Mouse (Mus musculus) heart, embryonic 10.5 days (tissue): ENCODE measurements around the gene Klrc2. TPM values are rescaled to one million over a fixed set of nuclear protein-coding genes. Genes with fewer than 3 reads are reported as not detected.
"Not testable (repeated sequence)": the region's sequence is repeated elsewhere in the genome, so short reads cannot be mapped to it uniquely, and the experiment has no call there.

ENCODE experiments used
- DNase-seq: peaks from one replicate; pipeline ENCODE4 v3.0.0-alpha.2; 2017; ENCODE audit warnings: low spot score
- H3K27ac ChIP-seq: fragments of 300-500 bp; sonication (generic); 2 replicates; pipeline ENCODE4 v1.5.1; 2016; ENCODE audit warnings: mild to moderate bottlenecking
- H3K27me3 ChIP-seq: fragments of 300-500 bp; sonication (generic); 2 replicates; pipeline ENCODE4 v1.6.1; 2016; ENCODE audit warnings: mild to moderate bottlenecking; ENCODE audit not compliant: poor library complexity, insufficient read depth, severe bottlenecking
- H3K36me3 ChIP-seq: fragments of 300-500 bp; sonication (generic); 2 replicates; pipeline ENCODE4 v1.6.1; 2016; ENCODE audit warnings: mild to moderate bottlenecking, moderate library complexity
- H3K4me1 ChIP-seq: fragments of 300-500 bp; sonication (generic); 2 replicates; pipeline ENCODE4 v1.6.1; 2016; ENCODE audit warnings: mild to moderate bottlenecking
- H3K4me3 ChIP-seq: fragments of 300-500 bp; sonication (generic); 2 replicates; pipeline ENCODE4 v1.5.1; 2016; ENCODE audit warnings: mild to moderate bottlenecking, moderate library complexity
- H3K9me3 ChIP-seq: fragments of 300-500 bp; sonication (generic); 2 replicates; pipeline ENCODE4 v1.6.1; 2016; ENCODE audit warnings: mild to moderate bottlenecking, moderate library complexity
- WGBS: fragments of 180-500 bp; shearing (Covaris S2); methylation state at CpG from one replicate; pipeline ENCODE4 v1.1.7; 2016; 5-methylcytosine and 5-hydroxymethylcytosine counted together
- microRNA-seq: library from miRNA; unstranded; fragments of <30 nt; microRNA quantifications from one replicate; pipeline ENCODE4, GENCODE M21; 2017
- polyA plus RNA-seq: library from polyadenylated mRNA; unstranded; fragments of >200 nt; fragmentation: Nextera tagmentation; extraction: Ambion mirVana; gene quantifications from 2 replicates; pipeline ENCODE4 v1.2.1, GENCODE M21; 2016

Klrc2 gene
- polyA plus RNA-seq = not detected in 2 replicates

GRCm38 (mm10) chr6:129660589-129660988 lies at the start of gene Klrc2:
Gene Klrc2 (minus strand): TSS chr6:129660689.
- not testable (repeated sequence) for H3K9me3 ChIP-seq, H3K4me1 ChIP-seq, H3K4me3 ChIP-seq, H3K27me3 ChIP-seq, H3K36me3 ChIP-seq, DNase-seq, H3K27ac ChIP-seq
- 71% methylated on average over 4 of the region's 4 CpGs for WGBS

- WGBS = 62% methylated on average over 10 of the region's 10 CpGs
- not testable (repeated sequence) for H3K27me3 ChIP-seq, H3K4me1 ChIP-seq, H3K27ac ChIP-seq, DNase-seq, H3K9me3 ChIP-seq, H3K4me3 ChIP-seq, H3K36me3 ChIP-seq
Observed at GRCm38 (mm10) chr6:129691436-129691835, 30.9 kb upstream of the Klrc2 start.

- Histone ChIP-seq H3K27ac (no peak overlapping the region), H3K9me3 (no peaks in the 10 kb centered on the region), H3K27me3 (no peaks in the 10 kb centered on the region), H3K36me3 (no peaks in the 10 kb centered on the region), H3K4me1 (no peaks in the 10 kb centered on the region), H3K4me3 (no peak overlapping the region)
- WGBS = 52% methylated on average over 1 of the region's 1 CpGs
- DNase-seq = no peak
Observed at GRCm38 (mm10) chr6:129680379-129680778, 19.9 kb upstream of the Klrc2 start.

DNA sequence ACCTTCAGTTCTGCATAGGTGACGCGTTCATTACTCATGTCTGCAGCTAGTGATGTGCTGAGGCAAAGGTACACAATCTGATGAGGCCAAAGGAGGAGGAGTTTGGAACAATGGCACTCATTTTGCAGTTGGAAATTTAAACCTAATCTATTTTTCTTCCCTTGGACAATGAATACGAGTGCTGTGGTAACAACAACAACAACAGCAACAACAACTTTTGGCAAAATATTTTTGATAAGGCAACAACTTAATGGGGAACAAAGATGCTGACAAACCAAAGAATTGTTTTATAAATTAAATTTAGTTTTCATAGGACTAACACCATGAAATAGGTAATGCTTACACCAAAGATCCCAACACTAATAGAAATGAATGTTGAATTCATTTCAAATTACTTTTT lies 18.4 kb upstream of the Klrc2 start, which contains the start of gene Klrc1:
Gene Klrc1, minus strand, starts transcription at position 101 of the 400 bp plus-strand sequence.
- WGBS = 76% methylated on average over 3 of the region's 3 CpGs
- H3K4me3 ChIP-seq = no peak within 1 kb of the TSS
- no peaks in the 10 kb centered on the region for H3K36me3 ChIP-seq
- DNase-seq = no peak
- H3K27me3 ChIP-seq = no peaks in the 10 kb centered on the region
- H3K27ac ChIP-seq = no peak within 1 kb of the TSS
- H3K9me3 ChIP-seq = no peaks in the 10 kb centered on the region
- H3K4me1 ChIP-seq = no peaks in the 10 kb centered on the region

DNA sequence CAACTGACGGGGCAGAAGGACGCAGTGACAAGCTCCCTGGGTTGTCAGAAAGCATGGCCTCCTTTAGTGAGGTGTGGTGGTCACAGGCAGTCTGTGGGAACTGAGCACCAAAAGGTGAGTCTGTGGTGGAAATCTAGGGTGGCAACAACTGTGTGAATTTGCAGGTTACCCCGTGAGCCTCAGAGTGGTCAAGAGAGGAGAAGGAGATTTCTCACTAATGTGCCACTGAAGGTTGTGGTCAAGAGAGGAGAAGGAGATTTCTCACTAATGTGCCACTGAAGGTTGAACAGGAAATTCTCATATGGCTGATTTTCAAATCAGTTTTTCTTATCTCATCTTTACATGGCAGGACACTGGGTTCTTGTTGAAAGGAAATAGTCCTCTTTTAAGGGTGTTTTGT lies 812 bp upstream of the Klrc2 start:
- not testable (repeated sequence) for H3K27ac ChIP-seq, H3K4me1 ChIP-seq, H3K9me3 ChIP-seq, H3K4me3 ChIP-seq, H3K36me3 ChIP-seq, H3K27me3 ChIP-seq, DNase-seq
- no CpG with 5 or more reads among the region's 3 CpGs for WGBS

- not testable (repeated sequence) for DNase-seq
- 71% methylated on average over 1 of the region's 3 CpGs for WGBS
Observed at GRCm38 (mm10) chr6:129644054-129644453, 16.4 kb downstream of the Klrc2 start.

DNA sequence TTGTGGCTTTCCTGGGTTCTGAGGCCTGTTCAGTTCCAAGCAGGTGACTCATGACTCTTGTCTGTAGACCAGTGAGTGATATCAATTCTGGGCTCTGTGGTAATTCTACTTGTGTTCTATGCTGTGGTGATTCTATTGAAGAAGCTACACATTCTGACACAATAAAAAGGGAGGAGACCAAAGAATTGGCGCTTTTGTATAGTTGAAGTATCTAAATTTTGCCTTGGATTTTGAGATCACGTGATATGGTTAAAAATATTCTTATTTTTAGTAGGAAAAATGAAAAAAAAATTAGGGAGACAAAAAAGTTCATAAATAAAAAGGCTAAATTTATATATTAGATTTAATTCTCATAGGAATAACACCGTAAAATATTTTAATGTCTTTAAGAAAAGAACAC lies 17.3 kb downstream of the Klrc2 start, which contains the start of gene Klrc3:
Gene Klrc3, minus strand, starts transcription at position 101 of the 400 bp plus-strand sequence.
- not testable (repeated sequence) for H3K9me3 ChIP-seq, H3K4me1 ChIP-seq, H3K36me3 ChIP-seq, H3K27me3 ChIP-seq, DNase-seq, H3K4me3 ChIP-seq, H3K27ac ChIP-seq
- WGBS = 76% methylated on average over 3 of the region's 3 CpGs

More at GRCm38 (mm10) chr6:129644054-129644453, 16.4 kb downstream of the Klrc2 start:
- H3K36me3 ChIP-seq, H3K4me1 ChIP-seq, H3K9me3 ChIP-seq, H3K27ac ChIP-seq, H3K27me3 ChIP-seq, H3K4me3 ChIP-seq: not testable (repeated sequence)

DNA sequence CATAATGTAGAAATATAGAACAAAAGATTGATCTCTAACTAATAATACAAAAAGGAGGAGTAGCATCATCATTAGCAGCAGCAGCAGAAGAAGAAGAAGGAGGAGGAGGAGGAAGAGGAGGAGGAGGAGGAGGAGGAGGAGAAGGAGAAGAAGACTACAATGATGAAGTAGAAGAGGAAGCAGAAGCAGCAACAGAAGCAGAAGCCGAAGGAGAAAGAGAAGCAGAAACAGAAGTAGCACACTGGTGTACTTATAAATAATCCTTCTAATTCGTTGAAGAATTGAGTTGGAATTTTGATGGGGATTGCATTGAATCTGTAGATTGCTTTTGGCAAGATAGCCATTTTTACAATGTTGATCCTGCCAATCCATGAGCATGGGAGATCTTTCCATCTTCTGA lies 29.4 kb downstream of the Klrc2 start:
- H3K4me1 ChIP-seq, H3K9me3 ChIP-seq, H3K27ac ChIP-seq, H3K4me3 ChIP-seq, H3K36me3 ChIP-seq, DNase-seq, H3K27me3 ChIP-seq: not testable (repeated sequence)
- 70% methylated on average over 2 of the region's 2 CpGs for WGBS

DNA sequence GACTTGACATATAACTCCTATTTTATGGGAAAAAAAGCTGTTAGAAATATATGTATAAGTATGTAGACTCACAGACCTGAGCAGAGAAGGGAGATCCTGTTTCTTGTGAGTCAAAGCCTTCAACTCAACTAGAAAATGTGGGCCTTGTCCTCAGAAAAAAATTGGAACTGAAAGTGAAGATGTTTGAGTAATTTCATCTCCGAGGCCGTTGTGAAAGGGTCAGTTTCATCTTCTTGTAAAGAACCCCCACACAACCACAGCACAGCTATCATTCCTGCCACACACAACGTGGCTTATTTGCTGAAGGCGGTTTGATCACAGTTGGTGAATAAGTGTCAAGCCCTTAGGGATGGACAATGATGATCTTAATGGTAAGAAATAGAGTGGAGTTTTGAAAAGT lies 36.8 kb downstream of the Klrc2 start, which contains the start of gene Klrk1:
Gene Klrk1, minus strand, starts transcription at position 130 of the 400 bp plus-strand sequence.
- 83% methylated on average over 4 of the region's 4 CpGs for WGBS
- H3K36me3 ChIP-seq = no peaks in the 10 kb centered on the region
- no peaks in the 10 kb centered on the region for H3K4me1 ChIP-seq
- no peaks in the 10 kb centered on the region for H3K27me3 ChIP-seq
- no peak for DNase-seq
- H3K27ac ChIP-seq = no peak within 1 kb of the TSS
- no peaks in the 10 kb centered on the region for H3K9me3 ChIP-seq
- no peak within 1 kb of the TSS for H3K4me3 ChIP-seq

DNA sequence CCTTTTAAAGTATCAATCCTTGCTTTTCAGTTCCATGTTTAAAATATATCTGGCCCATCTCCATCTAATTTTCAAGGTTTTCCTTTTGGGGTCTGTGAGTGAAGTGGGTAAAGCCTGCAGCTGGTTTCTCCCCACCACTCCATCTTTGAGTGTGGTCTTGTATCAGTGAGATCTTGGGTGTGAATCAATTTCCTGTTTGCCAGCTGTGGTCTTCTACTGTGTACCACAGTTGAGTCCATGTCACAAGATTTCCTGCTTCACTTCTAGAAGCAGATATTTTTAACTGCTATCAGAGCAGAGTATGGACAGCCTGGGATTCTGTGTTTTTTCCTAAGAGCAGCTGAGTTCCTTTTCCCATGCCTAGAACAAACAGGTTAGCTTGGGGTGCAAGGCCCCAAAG lies 52.1 kb downstream of the Klrc2 start:
- Histone ChIP-seq H3K9me3 (no peaks in the 10 kb centered on the region), H3K27ac (no peak overlapping the region), H3K4me1 (no peaks in the 10 kb centered on the region), H3K27me3 (no peaks in the 10 kb centered on the region), H3K36me3 (no peaks in the 10 kb centered on the region), H3K4me3 (no peak overlapping the region)
- no peak for DNase-seq

Small RNA genes lying within 50 kb of the gene (microRNA-seq; reads per million reads assigned to microRNA genes)
- gene Mir680-1 = not detected

Other genes starting within 250 kb of the Klrc2 start
- gene Clec1a, start 208.7 kb downstream of the Klrc2 start, polyA plus RNA-seq = 0.48 and 0.54 TPM in 2 replicates
- 0.20 and 0.28 TPM in 2 replicates for gene Olr1, start 153.5 kb downstream of the Klrc2 start, polyA plus RNA-seq
- not detected in 2 replicates for gene Tmem52b, start 148.1 kb downstream of the Klrc2 start, polyA plus RNA-seq
- 30.8 and 34.4 TPM in 2 replicates for gene Gabarapl1, start 127.5 kb downstream of the Klrc2 start, polyA plus RNA-seq
- gene Klre1, start 82.8 kb downstream of the Klrc2 start, polyA plus RNA-seq = not detected in 2 replicates
- not detected in 2 replicates for gene Klrd1, start 68.9 kb downstream of the Klrc2 start, polyA plus RNA-seq
- gene Klrk1, start 36.8 kb downstream of the Klrc2 start, polyA plus RNA-seq = 0.04 and 0.09 TPM in 2 replicates
- gene Klrc3, start 17.4 kb downstream of the Klrc2 start, polyA plus RNA-seq = not detected in 2 replicates
- not detected in 2 replicates for gene Klrc1, start 18.3 kb upstream of the Klrc2 start, polyA plus RNA-seq
- gene Klri1, start 56.4 kb upstream of the Klrc2 start, polyA plus RNA-seq = not detected in 2 replicates
- gene Klri2, start 79.8 kb upstream of the Klrc2 start, polyA plus RNA-seq = not detected in 2 replicates
- not detected in 2 replicates for gene Gm156, start 123.6 kb upstream of the Klrc2 start, polyA plus RNA-seq
- gene Gm17631, start 202.0 kb upstream of the Klrc2 start, polyA plus RNA-seq = not detected in 2 replicates
- not detected in 2 replicates for gene Klra17, start 216.0 kb upstream of the Klrc2 start, polyA plus RNA-seq